In genomic region chr4:70509987-70510386, GRCm38 (mm10) we compare ENCODE assay signal across 15 mouse cellular contexts.
"Had no signal": no experiment of that assay in that cellular context is flagged by ENCODE, and none has a peak within 500 bp of the region (broad histone marks: within the 10 kb centered on the region; RNA-seq: fewer than 3 reads in every experiment).

No protein-coding gene starts in this region.

- H3K9ac ChIP-seq: intestine, embryonic 15.5 days; limb, embryonic 12.5 days; liver, embryonic 15.5 days; midbrain, embryonic 13.5 days had no signal

- DNase-seq: kidney, adult 18-20 months; kidney, postnatal 10 days; kidney, postnatal 4 days; liver; lung, adult 2 months; lung, postnatal 36 days; right cerebral cortex, postnatal 4 days; spleen, adult 18-20 months; thymus, adult 18-20 months; thymus, postnatal 14 days had no signal

- H3K4me3 ChIP-seq: intestine, embryonic 15.5 days; limb, embryonic 12.5 days; liver, embryonic 15.5 days; midbrain, embryonic 13.5 days had no signal

- ATAC-seq: intestine, embryonic 15.5 days; lung, postnatal 0 days; midbrain, embryonic 13.5 days had no signal

- H3K27me3 ChIP-seq: intestine, embryonic 15.5 days; limb, embryonic 12.5 days; liver, embryonic 15.5 days; midbrain, embryonic 13.5 days had no signal

- H3K4me2 ChIP-seq: intestine, embryonic 15.5 days; limb, embryonic 12.5 days; liver, embryonic 15.5 days; midbrain, embryonic 13.5 days had no signal

- H3K36me3 ChIP-seq: intestine, embryonic 15.5 days; limb, embryonic 12.5 days; liver, embryonic 15.5 days; midbrain, embryonic 13.5 days had no signal

- H3K9me3 ChIP-seq: intestine, embryonic 15.5 days; limb, embryonic 12.5 days; liver, embryonic 15.5 days; midbrain, embryonic 13.5 days had no signal

- H3K27ac ChIP-seq: intestine, embryonic 15.5 days; limb, embryonic 12.5 days; liver, embryonic 15.5 days; midbrain, embryonic 13.5 days had no signal

- H3K4me1 ChIP-seq: intestine, embryonic 15.5 days; limb, embryonic 12.5 days; liver, embryonic 15.5 days had no signal
